In the genomic region with DNA sequence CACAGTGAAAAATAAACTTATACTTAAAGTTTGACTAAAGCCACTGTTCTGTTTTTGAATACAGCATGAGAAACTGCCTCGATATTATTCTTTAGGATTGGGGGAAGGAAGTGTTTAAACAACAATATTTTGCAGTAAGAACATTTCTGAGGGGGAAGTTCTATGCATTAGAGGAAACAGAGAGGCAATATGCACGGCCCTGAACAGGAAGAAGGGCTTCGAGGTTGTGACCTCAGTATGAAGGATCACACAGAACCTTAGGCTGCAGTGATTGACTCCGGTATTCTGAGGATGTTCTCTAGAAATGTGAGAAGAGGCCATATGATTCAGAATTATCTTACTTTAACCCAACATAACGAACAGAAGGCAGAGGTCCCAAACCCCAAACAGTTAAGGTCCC, we compare ENCODE assay signal across 17 mouse cellular contexts. TPM values are rescaled to one million over a fixed set of nuclear protein-coding genes. Genes with fewer than 3 reads are reported as not detected.
DNase-seq lines count a peak whose midpoint lies in the region; ATAC-seq and TF ChIP-seq lines count a peak whose summit lies in the region.
"Had no signal": no experiment of that assay in that cellular context is flagged by ENCODE, and none has a peak within 500 bp of the region (broad histone marks: within the 10 kb centered on the region; RNA-seq: fewer than 3 reads in every experiment).

No protein-coding gene starts in this region.

- 39% methylated on average over 5 of the region's 5 CpGs for WGBS in kidney, embryonic 16.5 days

- no peak overlapping the region for H3K4me3 ChIP-seq in kidney, embryonic 16.5 days (ENCODE audit: low read length)
- H3K4me3 ChIP-seq in embryonic fibroblast, embryonic 13.5 days (ENCODE audit: insufficient read depth, low read length): no peak overlapping the region
- H3K4me3 ChIP-seq: embryonic facial prominence, embryonic 15.5 days; hindbrain, embryonic 13.5 days; limb, embryonic 13.5 days; megakaryocyte, embryonic 14.5 days had no signal

- no peak for TF ChIP-seq POLR2A in embryonic fibroblast, embryonic 13.5 days (IDR thresholded peaks at IDR 0.05; ENCODE audit: low read depth, low read length)

- DNase-seq in embryo, embryonic 10.5 days (ENCODE audit: low spot score): peak; percentile 21
- no peak for DNase-seq in embryo, embryonic 11 days
- DNase-seq in kidney, postnatal 4 days: no peak
- no peak for DNase-seq in c-Kit-positive CD71-positive TER-119-positive erythroid progenitor cells, embryonic 14.5 days (ENCODE audit: low spot score)
- no peak for DNase-seq in adrenal gland, postnatal 14 days
- DNase-seq: cerebellum, postnatal 10 days; layer of hippocampus, postnatal 36 days had no signal

- 0 out of 2 replicates have a peak, but pooled peaks have one; percentile 16 for ATAC-seq in kidney, embryonic 16.5 days (ENCODE audit: low FRiP score, low TSS enrichment)
- peak; percentile 60 for ATAC-seq in megakaryocyte, adult 5-6 weeks (ENCODE audit: poor library complexity, severe bottlenecking)

- H3K4me2 ChIP-seq in kidney, embryonic 16.5 days (replicated peaks; ENCODE audit: low read depth, low read length): no peak overlapping the region
- H3K4me2 ChIP-seq: embryonic facial prominence, embryonic 15.5 days; hindbrain, embryonic 13.5 days; limb, embryonic 13.5 days had no signal

- H3K27me3 ChIP-seq in kidney, embryonic 16.5 days (ENCODE audit: insufficient read depth, low read length): no peaks in the 10 kb centered on the region
- H3K27me3 ChIP-seq: embryonic facial prominence, embryonic 15.5 days; hindbrain, embryonic 13.5 days; limb, embryonic 13.5 days; megakaryocyte, embryonic 14.5 days had no signal

- TF ChIP-seq CTCF in embryonic fibroblast, embryonic 13.5 days (IDR thresholded peaks at IDR 0.05; ENCODE audit: borderline replicate concordance, insufficient read depth, low read length): no peak

- H3K9ac ChIP-seq in kidney, embryonic 16.5 days (replicated peaks; ENCODE audit: low read length): no peak overlapping the region
- H3K9ac ChIP-seq: embryonic facial prominence, embryonic 15.5 days; hindbrain, embryonic 13.5 days; limb, embryonic 13.5 days had no signal

- peak overlapping the region; percentile 89 for H3K27ac ChIP-seq in kidney, embryonic 16.5 days (ENCODE audit: low read length)
- peak overlapping the region; percentile 1 for H3K27ac ChIP-seq in embryonic fibroblast, embryonic 13.5 days (ENCODE audit: insufficient read depth, low read length)
- H3K27ac ChIP-seq: embryonic facial prominence, embryonic 15.5 days; hindbrain, embryonic 13.5 days had no signal

- peaks cover 52% of the 10 kb centered on the region for H3K4me1 ChIP-seq in kidney, embryonic 16.5 days (ENCODE audit: insufficient read depth, low read length)
- peaks cover 10% of the 10 kb centered on the region for H3K4me1 ChIP-seq in embryonic fibroblast, embryonic 13.5 days (ENCODE audit: control insufficient read depth, insufficient read depth, low read length)
- H3K4me1 ChIP-seq: hindbrain, embryonic 13.5 days had no signal

- no peaks in the 10 kb centered on the region for H3K9me3 ChIP-seq in kidney, embryonic 16.5 days (ENCODE audit: low read length)
- H3K9me3 ChIP-seq: embryonic facial prominence, embryonic 15.5 days; hindbrain, embryonic 13.5 days; limb, embryonic 13.5 days had no signal

- no peaks in the 10 kb centered on the region for H3K36me3 ChIP-seq in kidney, embryonic 16.5 days (ENCODE audit: insufficient read depth, low read length)
- H3K36me3 ChIP-seq: embryonic facial prominence, embryonic 15.5 days; hindbrain, embryonic 13.5 days; limb, embryonic 13.5 days had no signal

RNA-seq across cellular contexts. Expression of a gene that starts 24.3 kb away (rescaled TPM):
- not detected in 2 replicates for polyA plus RNA-seq in kidney, embryonic 16.5 days (2015; fragmentation: Nextera tagmentation; extraction: Ambion mirVana)
- not detected in 2 replicates for polyA plus RNA-seq in embryonic fibroblast, embryonic 13.5 days (2011; ENCODE audit: insufficient read length, low read depth, missing spikeins)
- total RNA-seq in megakaryocyte, adult 5-6 weeks (2015): not detected in 2 replicates
- total RNA-seq in megakaryocyte, adult 5-6 weeks (2017): not detected in 2 replicates
- not detected in 2 replicates for total RNA-seq in adrenal gland, postnatal 14 days (2021)
- total RNA-seq: adrenal gland, adult 18-20 months; layer of hippocampus, postnatal 36 days had no signal
- polyA plus RNA-seq: embryonic facial prominence, embryonic 15.5 days; gonadal fat pad, adult 2 months; hindbrain, embryonic 13.5 days; limb, embryonic 13.5 days; neural tube, embryonic 14.5 days had no signal
